Mouse (Mus musculus): ENCODE data around the gene Lmod3. TPM values are rescaled to one million over a fixed set of nuclear protein-coding genes. Genes with fewer than 3 reads are reported as not detected.

Gene Lmod3
- total RNA-seq, 2 experiments from 2014 or later = not detected

DNA sequence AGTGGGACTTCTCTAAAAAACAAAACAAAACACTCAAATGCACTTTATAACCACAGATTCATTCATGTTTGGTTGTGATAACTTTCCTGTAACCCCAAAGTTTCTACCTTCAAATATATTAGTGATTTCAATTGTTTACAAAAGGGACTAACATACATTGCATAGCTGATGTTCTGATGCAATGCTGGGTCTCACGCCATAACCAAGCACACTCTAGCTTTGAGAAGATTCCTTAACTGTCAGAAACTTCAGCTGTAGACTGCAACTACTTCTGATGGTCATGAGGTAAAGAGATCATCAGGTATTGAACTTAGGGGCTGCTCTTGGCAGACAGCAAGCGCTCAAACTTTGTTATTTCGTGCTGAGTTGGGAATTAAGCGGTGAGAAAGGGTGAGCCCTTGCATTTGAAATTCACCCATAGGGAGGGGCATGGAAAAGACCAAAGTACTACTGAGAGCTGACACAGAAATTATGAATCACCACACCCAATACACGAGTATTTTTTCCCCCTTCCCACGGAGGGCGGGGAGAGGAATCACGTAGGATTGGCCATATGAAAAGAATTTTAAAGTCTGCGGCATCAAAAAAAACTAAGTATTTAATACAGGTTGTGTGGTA lies 48.2 kb downstream of the Lmod3 start:
- DNase-seq (ENCODE audit: low spot score in 2 of 2) = no peak

GRCm38 (mm10) chr6:97202477-97202876 lies 50.1 kb downstream of the Lmod3 start:
- no peak for DNase-seq (ENCODE audit: low spot score in 2 of 2)

- DNase-seq (ENCODE audit: low spot score in 2 of 2) = no peak
Measured at GRCm38 (mm10) chr6:97200437-97200836, 52.1 kb downstream of the Lmod3 start.

Other genes starting within 250 kb of the Lmod3 start
- gene Fam19a4, start 192.3 kb downstream of the Lmod3 start, total RNA-seq (2021) = under 1 TPM; 0.15 to 0.36 TPM
- 10 to 100 TPM; 17.8 to 19.6 TPM for gene Eogt, start 103.6 kb downstream of the Lmod3 start, total RNA-seq (2021)
- 10 to 100 TPM; 48.4 to 52.3 TPM for gene Tmf1, start 73.6 kb downstream of the Lmod3 start, total RNA-seq (2021)
- gene Uba3, start 47.1 kb downstream of the Lmod3 start, total RNA-seq (2021) = 10 to 100 TPM; 70.9 to 73.7 TPM
- gene Arl6ip5, start 42.1 kb downstream of the Lmod3 start, total RNA-seq (2021) = 100 to 1,000 TPM; 179 to 187 TPM

Data from layer of hippocampus, adult 18-20 months (tissue).